Mouse (Mus musculus) CH12.LX (cell line): ENCODE data around the gene Ywhag. TPM values are rescaled to one million over a fixed set of nuclear protein-coding genes. Genes with fewer than 3 reads are reported as not detected.

ENCODE experiments used
- DNase-seq: peaks from one replicate; pipeline ENCODE4 v3.0.0-alpha.2; 2013; ENCODE audit errors: extremely low read depth
- H3K27ac ChIP-seq: 2 replicates; pipeline ENCODE4 v1.5.1; 2012; ENCODE audit warnings: low read depth, mild to moderate bottlenecking, control low read depth, moderate library complexity; ENCODE audit not compliant: insufficient read depth
- H3K27me3 ChIP-seq: replicated peaks from 2 replicates; pipeline ENCODE3; 2012; ENCODE audit warnings: inconsistent platforms
- H3K36me3 ChIP-seq, 2 experiments: replicated peaks in 1 of 2; 2 replicates each; pipeline versions ENCODE3 to v1.6.1; 2012; ENCODE audit warnings: inconsistent platforms in 1 of 2, low read length in 1 of 2, mild to moderate bottlenecking in 1 of 2, mixed read lengths in 1 of 2, moderate library complexity in 1 of 2; ENCODE audit not compliant: control insufficient read depth in 1 of 2, insufficient read depth in 1 of 2
- H3K4me1 ChIP-seq, 2 experiments: 2 replicates each; pipeline ENCODE4 v1.6.1; 2012; ENCODE audit warnings: inconsistent platforms in 1 of 2, moderate library complexity in 1 of 2; ENCODE audit not compliant: insufficient read depth in 2 of 2, control insufficient read depth in 1 of 2
- H3K4me2 ChIP-seq: 2 replicates; pipeline ENCODE4 v1.6.1; 2012; ENCODE audit warnings: low read depth, mild to moderate bottlenecking, control low read depth; ENCODE audit not compliant: poor library complexity, insufficient read depth, severe bottlenecking
- H3K4me3 ChIP-seq, 3 experiments: fragments of 150-350 bp in 1 of 3; sonication (generic) in 1 of 3; replicated peaks in 1 of 3; 2 replicates each; pipeline versions ENCODE3 to v1.5.1; 2011 to 2012; ENCODE audit warnings: low read depth in 2 of 3, low read length in 2 of 3, mild to moderate bottlenecking in 2 of 3, moderate library complexity in 2 of 3, control low read depth in 1 of 3, improper control_type of control experiment in 1 of 3, inconsistent platforms in 1 of 3, mixed read lengths in 1 of 3; ENCODE audit not compliant: poor library complexity in 1 of 3
- H3K79me2 ChIP-seq: replicated peaks from 2 replicates; pipeline ENCODE4 v1.6.1; 2012; ENCODE audit warnings: mild to moderate bottlenecking, moderate library complexity; ENCODE audit not compliant: control insufficient read depth, poor library complexity, insufficient read depth, severe bottlenecking; ENCODE audit errors: extremely low read depth
- H3K9ac ChIP-seq: 2 replicates; pipeline ENCODE4 v1.6.1; 2012; ENCODE audit warnings: low read depth, mild to moderate bottlenecking, control low read depth, moderate library complexity; ENCODE audit not compliant: insufficient read depth
- H3K9me3 ChIP-seq: replicated peaks from 2 replicates; pipeline ENCODE3; 2012; ENCODE audit warnings: low read length, inconsistent platforms, mixed read lengths
- BHLHE40 ChIP-seq: IDR thresholded peaks from 2 replicates; pipeline ENCODE4 v1.6.1; 2011; ENCODE audit warnings: mild to moderate bottlenecking, low read depth, low read length, improper control_type of control experiment
- CHD2 ChIP-seq: IDR thresholded peaks from 2 replicates; pipeline ENCODE4 v1.6.1; 2011; ENCODE audit warnings: low read length, improper control_type of control experiment
- E2F4 ChIP-seq: IDR thresholded peaks from 2 replicates; pipeline ENCODE4 v1.6.1; 2011; ENCODE audit warnings: low read depth, low read length, improper control_type of control experiment; ENCODE audit not compliant: insufficient replicate concordance
- ELF1 ChIP-seq: IDR thresholded peaks from 2 replicates; pipeline ENCODE4 v1.6.1; 2014; ENCODE audit warnings: low read depth, mild to moderate bottlenecking, inconsistent platforms, low read length, improper control_type of control experiment
- GABPA ChIP-seq: IDR thresholded peaks from 2 replicates; pipeline ENCODE4 v1.6.1; 2012; ENCODE audit warnings: low read depth, low read length, improper control_type of control experiment, inconsistent platforms; ENCODE audit not compliant: insufficient replicate concordance
- HCFC1 ChIP-seq: IDR thresholded peaks from 2 replicates; pipeline ENCODE4 v1.6.1; 2012; ENCODE audit warnings: low read depth, mild to moderate bottlenecking, inconsistent platforms, low read length, improper control_type of control experiment
- JUN ChIP-seq: IDR thresholded peaks from 2 replicates; pipeline ENCODE4 v1.6.1; 2011; ENCODE audit warnings: low read depth, mild to moderate bottlenecking, low read length, improper control_type of control experiment, moderate library complexity; ENCODE audit not compliant: insufficient read depth
- JUND ChIP-seq: conservative IDR thresholded peaks from 2 replicates; pipeline ENCODE4 v1.6.1; 2011; ENCODE audit warnings: low read depth, low read length, improper control_type of control experiment
- KAT2A ChIP-seq: IDR thresholded peaks from 2 replicates; pipeline ENCODE4 v1.6.1; 2012; ENCODE audit warnings: low read length, improper control_type of control experiment, inconsistent platforms; ENCODE audit not compliant: insufficient replicate concordance
- MAFK ChIP-seq: IDR thresholded peaks from 2 replicates; pipeline ENCODE4 v1.6.1; 2011; ENCODE audit warnings: low read length, improper control_type of control experiment; ENCODE audit not compliant: insufficient replicate concordance
- MAX ChIP-seq: IDR thresholded peaks from 2 replicates; pipeline ENCODE4 v1.6.1; 2011; ENCODE audit warnings: low read length, improper control_type of control experiment
- MEF2A ChIP-seq: IDR thresholded peaks from 2 replicates; pipeline ENCODE4 v1.6.1; 2014; ENCODE audit warnings: low read depth, mild to moderate bottlenecking, inconsistent platforms, low read length, improper control_type of control experiment, borderline replicate concordance
- MXI1 ChIP-seq: IDR thresholded peaks from 2 replicates; pipeline ENCODE4 v1.6.1; 2011; ENCODE audit warnings: mild to moderate bottlenecking, low read depth, low read length, improper control_type of control experiment
- MYC ChIP-seq: IDR thresholded peaks from 2 replicates; pipeline ENCODE4 v1.6.1; 2011; ENCODE audit warnings: low read depth, mild to moderate bottlenecking, improper control_type of control experiment, low read length
- NELFE ChIP-seq: IDR thresholded peaks from 2 replicates; pipeline ENCODE4 v1.6.1; 2011; ENCODE audit warnings: low read depth, low read length, improper control_type of control experiment
- NRF1 ChIP-seq: IDR thresholded peaks from 2 replicates; pipeline ENCODE4 v1.6.1; 2014; ENCODE audit warnings: low read depth, mild to moderate bottlenecking, inconsistent platforms, low read length, improper control_type of control experiment, moderate library complexity
- PAX5 ChIP-seq: IDR thresholded peaks from 2 replicates; pipeline ENCODE4 v1.6.1; 2012; ENCODE audit warnings: low read length, inconsistent platforms, mixed read lengths
- POLR2A ChIP-seq: IDR thresholded peaks from 2 replicates; pipeline ENCODE4 v1.6.1; 2011; ENCODE audit warnings: low read depth, mild to moderate bottlenecking, improper control_type of control experiment, low read length
- POLR2AphosphoS2 ChIP-seq: IDR thresholded peaks from 2 replicates; pipeline ENCODE4 v1.6.1; 2011; ENCODE audit warnings: low read depth, low read length, improper control_type of control experiment
- RAD21 ChIP-seq: IDR thresholded peaks from 2 replicates; pipeline ENCODE4 v1.6.1; 2011; ENCODE audit warnings: low read depth, mild to moderate bottlenecking, low read length, improper control_type of control experiment, moderate library complexity
- SMC3 ChIP-seq: IDR thresholded peaks from 2 replicates; pipeline ENCODE4 v1.6.1; 2011; ENCODE audit warnings: low read depth, low read length, improper control_type of control experiment
- TCF12 ChIP-seq: IDR thresholded peaks from 2 replicates; pipeline ENCODE4 v1.6.1; 2014; ENCODE audit warnings: low read depth, mild to moderate bottlenecking, inconsistent platforms, low read length, improper control_type of control experiment
- UBTF ChIP-seq: IDR thresholded peaks from 2 replicates; pipeline ENCODE4 v1.6.1; 2012; ENCODE audit warnings: low read depth, mild to moderate bottlenecking, inconsistent platforms, low read length, improper control_type of control experiment, moderate library complexity
- USF2 ChIP-seq: conservative IDR thresholded peaks from 2 replicates; pipeline ENCODE4 v1.6.1; 2011; ENCODE audit warnings: low read depth, low read length, improper control_type of control experiment
- ZC3H11A ChIP-seq: IDR thresholded peaks from 2 replicates; pipeline ENCODE4 v1.6.1; 2012; ENCODE audit warnings: low read depth, mild to moderate bottlenecking, inconsistent platforms, low read length, improper control_type of control experiment
- ZNF384 ChIP-seq: IDR thresholded peaks from 2 replicates; pipeline ENCODE4 v1.6.1; 2012; ENCODE audit warnings: low read depth, low read length, improper control_type of control experiment, inconsistent platforms
- dilution Hi-C: fragments of 300-500 bp; cut with MboI; formaldehyde crosslinking; loops from 2 replicates; pipeline ENCODE4 v1.14.3; 2020; ENCODE audit warnings: low sequenced_read_pairs; ENCODE audit not compliant: extremely low pct_unique_long_range_greater_than_20kb, extremely low pct_ligation_motif_present
- in situ Hi-C: fragments of 300-500 bp; cut with MboI; formaldehyde crosslinking; loops from 3 replicates; pipeline ENCODE4 v1.14.3; 2019; ENCODE audit warnings: low sequenced_read_pairs, low pct_ligation_motif_present, low pct_unique_long_range_greater_than_20kb, mixed read lengths
- polyA plus RNA-seq: library from polyadenylated mRNA; unstranded; fragments of >175 nt; gene quantifications from 2 replicates; pipeline ENCODE4 v1.2.1, GENCODE M21; 2012; ENCODE audit warnings: low read depth; ENCODE audit not compliant: insufficient read length
- total RNA-seq, 2 experiments: library from RNA; depleted of rRNA; stranded (reverse); fragments of 300-350 nt in 1 of 2; fragments of >200 nt in 1 of 2; gene quantifications; 2 replicates each; pipeline ENCODE4 v1.2.3; 2012 to 2014

Ywhag gene
- total and polyA plus RNA-seq, 3 experiments: 55.3 to 239 (median 77.3) TPM

- dilution Hi-C loops: no loop called here
These were observed 8.3 kb upstream of the Ywhag start for GRCm38 (mm10) chr5:135942710-135943109.

GRCm38 (mm10) chr5:135940587-135940986 lies 6.2 kb upstream of the Ywhag start:
- Histone ChIP-seq H3K4me2 (no peak overlapping the region), H3K27ac (no peak overlapping the region), H3K4me3 (no peak overlapping the region), H3K9me3 (peaks cover 3% of the 10 kb centered on the region), H3K4me1 (peaks cover 0 to 7% of the 10 kb centered on the region in 2 experiments; a peak in 2 of 4 replicates), H3K36me3 (no peaks in the 10 kb centered on the region), H3K27me3 (peaks cover 1% of the 10 kb centered on the region), H3K79me2 (no peaks in the 10 kb centered on the region), H3K9ac (no peak overlapping the region)
- DNase-seq: no peak
- no peak for TF ChIP-seq ELF1
- no peak for TF ChIP-seq MXI1
- no peak for TF ChIP-seq JUN
- no peak for TF ChIP-seq NRF1
- TF ChIP-seq PAX5: no peak
- no peak for TF ChIP-seq MAX
- no peak for TF ChIP-seq NELFE
- TF ChIP-seq UBTF: no peak
- TF ChIP-seq USF2: no peak
- TF ChIP-seq SMC3: no peak
- no peak for TF ChIP-seq POLR2A
- TF ChIP-seq MEF2A: no peak
- TF ChIP-seq ZNF384: no peak
- TF ChIP-seq HCFC1: no peak
- no peak for TF ChIP-seq TCF12
- no peak for TF ChIP-seq BHLHE40
- no peak for TF ChIP-seq POLR2AphosphoS2
- no peak for TF ChIP-seq KAT2A
- no peak for TF ChIP-seq GABPA
- TF ChIP-seq MYC: no peak
- in situ Hi-C loops (no loop called here), dilution Hi-C loops (no loop called here)

More at GRCm38 (mm10) chr5:135942710-135943109, 8.3 kb upstream of the Ywhag start:
- Histone ChIP-seq H3K4me3 (no peak overlapping the region), H3K4me2 (no peak overlapping the region), H3K27me3 (peaks cover 1% of the 10 kb centered on the region), H3K27ac (no peak overlapping the region), H3K79me2 (no peaks in the 10 kb centered on the region), H3K4me1 (peaks cover 2 to 3% of the 10 kb centered on the region in 2 experiments; a peak in 3 of 4 replicates), H3K9me3 (peaks cover 3% of the 10 kb centered on the region), H3K9ac (no peak overlapping the region), H3K36me3 (no peaks in the 10 kb centered on the region)
- TF ChIP-seq CHD2 (no peak), GABPA (no peak), MAFK (no peak), POLR2AphosphoS2 (no peak), E2F4 (no peak), MXI1 (no peak), NRF1 (no peak), ZC3H11A (no peak), RAD21 (no peak), TCF12 (no peak), JUN (no peak), JUND (no peak), USF2 (no peak), HCFC1 (no peak)
- no peak for DNase-seq
- in situ Hi-C loops: no loop called here
